Mouse (Mus musculus) heart, adult 11 months (tissue): ENCODE measurements around the gene Fgf13.

Experiments
- DNase-seq: peaks from one replicate; pipeline ENCODE4 v3.0.0; 2022

Gene Fgf13

DNA sequence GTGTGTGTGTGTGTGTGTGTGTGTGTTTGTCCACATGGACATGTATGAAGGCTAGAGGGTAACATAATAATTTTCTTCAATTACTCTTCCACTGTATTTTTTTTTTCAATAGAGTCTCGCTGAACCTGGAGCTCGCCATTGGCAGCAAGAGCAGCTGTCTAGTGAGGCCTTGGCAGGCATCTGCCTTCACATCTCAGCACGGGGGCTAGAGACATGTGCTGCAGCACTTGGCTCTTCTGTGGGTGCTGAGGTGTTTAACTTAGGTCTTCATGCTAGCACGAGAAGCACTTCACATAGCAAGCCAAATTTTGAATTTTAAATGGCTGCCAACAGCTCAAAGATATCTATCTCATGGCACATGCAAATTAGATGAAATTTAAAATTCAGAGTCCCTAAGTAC is 380.9 kb downstream of the Fgf13 start:
- DNase-seq = no peak

DNA sequence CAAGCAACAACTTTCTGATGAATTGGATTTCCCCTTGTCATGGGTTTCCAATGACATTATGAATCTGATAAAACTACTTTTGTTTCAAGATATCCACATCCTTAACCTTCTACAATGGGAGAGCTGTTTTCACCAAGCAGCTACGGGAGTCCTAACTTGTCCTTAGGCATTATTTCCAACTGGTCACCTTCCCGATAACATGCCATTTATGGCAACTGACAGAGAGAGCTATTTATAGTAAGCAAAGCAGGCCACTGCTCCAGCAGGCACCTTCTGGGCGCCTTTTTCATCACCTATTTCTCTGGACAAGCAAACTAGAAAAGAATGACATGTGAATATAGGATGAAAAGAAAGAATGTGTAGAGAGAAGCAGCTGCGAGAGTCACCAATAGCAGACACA is 385.5 kb downstream of the Fgf13 start:
- DNase-seq = no peak

DNA sequence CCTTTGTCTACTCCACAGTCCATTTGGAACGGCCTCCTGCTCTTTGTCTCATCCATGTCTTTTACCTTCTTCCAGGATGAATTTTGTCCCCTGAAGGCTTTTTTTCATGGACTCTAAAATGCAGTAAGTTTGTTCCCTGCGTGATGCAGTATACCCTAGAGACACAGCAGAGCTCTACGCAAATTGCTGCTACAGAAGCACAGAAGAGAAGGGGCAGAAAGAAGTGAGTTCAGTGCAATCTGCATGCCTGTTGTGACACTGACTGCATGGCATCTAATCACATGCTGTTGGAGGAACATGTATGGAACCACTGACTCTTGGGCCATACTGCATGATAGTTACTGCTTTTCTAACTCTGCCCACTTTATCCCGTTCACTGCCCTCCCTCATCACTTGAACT is 388.2 kb downstream of the Fgf13 start:
- DNase-seq = no peak

DNA sequence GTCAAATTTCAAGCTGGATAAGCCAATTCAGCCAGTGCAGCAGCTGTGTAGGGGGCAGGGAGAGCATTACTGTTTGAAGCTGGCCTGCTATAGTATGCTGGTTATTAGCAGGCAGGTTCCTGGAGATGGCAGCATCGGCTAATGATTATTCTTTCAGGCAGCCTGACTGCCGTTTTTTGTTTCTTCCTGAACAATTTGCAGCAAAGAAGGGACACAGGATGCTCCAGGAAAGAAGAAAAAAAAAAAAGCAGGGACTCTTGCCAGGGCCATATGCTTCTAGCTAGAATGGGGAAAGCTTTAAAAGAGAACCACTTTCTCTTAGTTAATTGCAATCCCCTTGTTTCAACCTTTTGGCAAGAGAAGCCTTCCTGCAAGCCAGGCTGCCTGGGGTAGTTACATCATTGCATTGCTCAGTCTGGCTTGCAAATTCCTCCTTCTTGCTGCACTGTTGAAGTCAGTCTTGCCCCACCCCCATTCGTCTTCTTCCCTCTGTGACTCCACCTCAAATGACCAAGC is 388.7 kb downstream of the Fgf13 start:
- DNase-seq = peak; percentile 87

DNA sequence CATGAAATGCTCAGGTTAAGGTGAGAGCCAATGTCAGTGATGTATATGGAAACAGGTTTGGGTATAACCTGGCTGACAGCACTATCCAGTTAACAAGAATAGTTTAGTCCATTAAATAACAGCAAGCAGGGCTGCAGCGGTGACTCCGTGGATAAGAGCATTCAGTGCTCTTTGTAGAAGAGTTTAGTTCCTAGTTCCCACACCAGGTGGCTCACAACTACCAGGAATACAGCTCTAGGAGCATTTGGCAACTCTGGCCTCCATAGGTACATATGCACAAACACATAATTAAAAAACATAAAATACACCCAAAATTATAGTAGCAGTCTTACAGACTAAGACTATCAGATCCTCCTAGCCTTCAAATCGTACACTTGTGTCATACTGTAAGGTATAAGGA is 390.2 kb downstream of the Fgf13 start:
- DNase-seq = no peak

DNA sequence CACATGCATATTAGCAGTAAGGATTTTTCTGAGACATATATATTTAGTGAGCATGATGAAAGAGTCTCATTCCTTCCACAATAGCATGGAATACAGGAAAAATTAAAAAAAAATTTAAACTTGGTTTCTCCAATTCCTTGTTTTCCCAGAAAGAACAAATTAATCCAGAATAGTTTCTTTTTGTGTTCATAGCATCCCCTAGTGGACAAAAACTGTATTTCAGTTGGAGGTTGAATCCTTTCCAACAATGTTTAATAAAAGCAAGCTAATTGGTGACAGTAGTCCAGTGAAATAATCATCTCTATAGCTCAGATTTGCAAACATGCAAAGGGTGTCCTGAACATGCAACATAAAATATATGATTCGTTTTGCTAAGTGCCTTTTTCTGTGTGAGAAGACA is 395.7 kb downstream of the Fgf13 start:
- DNase-seq = no peak

DNA sequence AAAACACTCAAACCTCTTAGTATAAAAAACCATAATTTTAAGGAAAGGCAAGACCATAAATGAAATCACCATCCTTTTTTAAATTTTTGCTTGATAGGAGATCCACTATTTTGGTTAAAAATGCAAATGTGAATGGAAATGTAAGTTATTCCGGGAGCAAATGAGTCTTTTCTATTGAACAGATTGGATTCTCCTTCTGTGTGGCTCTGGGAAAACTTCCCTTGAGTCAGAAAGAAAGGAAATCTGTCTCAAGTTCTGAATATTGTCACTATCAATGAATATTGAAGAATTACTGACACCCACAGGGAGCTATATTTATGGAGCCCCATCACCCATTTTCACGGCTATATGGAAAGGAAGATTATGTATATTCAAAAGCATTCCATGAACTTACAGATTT is 401.1 kb downstream of the Fgf13 start:
- no peak for DNase-seq

DNA sequence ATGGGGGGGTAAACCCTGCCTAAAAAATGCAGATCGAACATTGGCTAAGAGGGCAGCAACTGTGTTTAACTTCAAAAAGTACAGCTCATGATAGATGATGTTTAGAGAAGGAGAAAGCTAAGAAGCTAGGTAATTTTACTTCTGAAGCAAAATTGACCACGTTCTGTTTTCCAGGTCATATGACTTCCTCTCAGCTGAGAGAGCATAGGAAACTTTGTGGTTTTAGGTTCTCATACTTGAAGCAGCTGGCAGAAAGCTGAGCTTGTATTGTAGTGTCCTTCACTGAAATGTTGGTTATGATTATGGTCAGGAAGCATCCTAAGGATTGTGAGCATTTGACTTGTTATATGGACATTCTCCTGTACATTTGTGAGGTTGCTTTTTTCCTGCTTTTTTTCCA is 425.9 kb downstream of the Fgf13 start:
- DNase-seq = no peak

DNA sequence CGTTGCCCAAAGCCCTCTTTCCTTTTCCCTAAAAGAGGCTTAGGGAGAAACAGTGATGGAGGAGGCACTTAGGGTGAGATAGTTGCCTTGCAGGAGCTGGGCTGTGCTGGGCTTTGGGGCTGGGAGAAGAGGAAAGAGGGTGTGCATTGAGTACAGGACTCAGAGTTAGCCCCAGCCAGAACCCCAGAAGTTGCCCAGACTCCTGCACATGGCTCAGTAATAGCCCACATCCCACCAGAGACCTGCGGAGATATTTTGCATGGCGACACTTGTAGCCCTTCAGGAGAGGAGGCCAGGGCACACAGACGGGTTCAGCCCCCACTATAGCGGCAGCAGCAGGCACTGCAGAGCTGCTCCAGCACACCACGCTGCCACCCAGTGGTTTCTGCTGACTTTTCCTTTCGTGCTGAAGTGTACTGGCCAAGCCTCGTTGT is 432.9 kb downstream of the Fgf13 start:
- DNase-seq = peak; percentile 68

DNA sequence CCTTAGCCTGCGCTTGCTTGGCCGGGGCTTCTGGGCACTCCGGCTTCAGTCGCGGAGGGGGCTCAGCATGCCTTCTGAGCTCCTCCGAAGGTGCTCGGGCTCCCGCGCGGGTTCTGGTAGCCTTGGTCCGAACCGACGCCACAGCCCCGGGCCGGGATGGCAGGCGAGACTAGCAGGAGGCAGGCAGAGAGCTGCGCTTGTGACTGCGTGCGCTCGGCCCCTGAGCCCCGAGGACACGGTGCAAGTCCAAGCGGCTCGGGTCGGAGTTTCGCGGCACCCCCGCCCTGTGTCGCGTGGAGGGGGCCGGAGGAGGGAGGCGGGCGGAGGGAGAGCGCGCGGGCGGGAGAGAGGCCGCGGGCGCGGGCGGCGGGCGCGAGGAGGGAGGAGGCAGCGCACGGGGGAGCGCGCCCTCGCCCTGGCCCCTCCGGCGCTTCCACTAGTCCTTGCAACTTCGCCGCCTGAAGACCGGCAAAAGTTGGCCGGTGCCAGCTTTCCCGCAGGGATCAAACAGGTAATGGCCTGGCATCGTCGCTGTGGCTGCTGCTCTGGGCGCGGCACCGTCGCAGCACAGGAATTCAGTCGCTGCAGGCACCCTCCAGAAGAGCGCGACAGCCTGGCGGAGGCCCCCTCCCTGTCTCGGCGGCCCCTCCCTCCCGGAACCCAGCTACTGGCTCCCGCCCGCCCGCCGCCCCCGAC is 433.6 kb downstream of the Fgf13 start:
- peak; percentile 80 for DNase-seq

DNA sequence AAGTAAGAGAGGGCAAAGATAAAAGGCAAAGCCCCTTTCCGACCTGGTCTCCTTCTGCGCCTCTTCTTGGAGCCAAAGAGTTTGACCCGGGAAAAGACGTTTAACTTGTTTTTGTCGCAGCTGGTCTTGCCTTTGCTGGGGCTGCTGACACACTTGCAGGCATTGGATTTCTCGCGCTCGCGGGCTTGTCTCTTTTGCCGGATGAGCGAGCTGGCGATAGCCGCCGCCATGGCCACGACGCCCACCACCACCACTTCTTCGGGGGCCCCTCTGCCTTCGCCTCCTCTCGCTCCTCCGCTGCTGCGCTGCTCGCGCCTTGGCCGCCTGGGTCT is 434.1 kb downstream of the Fgf13 start:
- DNase-seq = no peak

DNA sequence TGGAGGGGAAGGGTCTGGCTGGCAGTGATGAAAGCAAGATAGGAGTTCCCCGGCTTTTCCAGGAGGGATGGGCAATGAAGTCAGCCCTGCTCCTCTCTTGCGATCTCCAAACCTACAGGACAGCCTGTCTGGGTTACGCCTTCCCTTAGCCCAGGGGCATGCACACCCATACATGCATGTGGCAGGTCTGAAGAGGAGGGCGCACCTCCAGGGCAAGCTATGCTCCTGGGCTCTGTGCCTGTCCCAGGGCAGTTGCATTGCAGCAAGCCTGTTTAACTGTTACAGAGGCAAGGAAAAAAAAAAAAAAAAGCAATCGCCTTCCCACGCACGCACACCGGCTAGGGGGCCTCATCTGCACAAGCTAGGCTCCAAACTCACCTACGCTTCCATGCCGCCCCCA is 434.5 kb downstream of the Fgf13 start:
- DNase-seq = peak; percentile 81

DNA sequence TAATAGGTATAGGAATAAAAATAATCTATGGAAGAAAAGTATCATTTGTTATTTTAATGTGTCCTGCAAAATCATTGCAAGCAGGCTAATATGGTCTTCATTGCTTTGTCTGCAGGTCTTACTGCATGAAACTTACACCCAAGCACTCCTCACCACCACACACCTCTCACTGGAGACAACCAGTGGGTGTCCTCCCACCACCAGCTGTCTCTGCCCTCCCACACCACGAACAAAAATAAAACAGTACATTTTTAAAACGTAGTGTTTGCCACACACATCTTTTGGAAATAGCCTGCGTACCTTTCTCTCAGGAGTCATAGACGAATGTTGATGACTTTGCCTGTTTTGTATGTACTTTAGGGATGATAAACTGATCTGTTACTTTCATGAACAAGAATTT is 441.2 kb downstream of the Fgf13 start:
- no peak for DNase-seq

DNA sequence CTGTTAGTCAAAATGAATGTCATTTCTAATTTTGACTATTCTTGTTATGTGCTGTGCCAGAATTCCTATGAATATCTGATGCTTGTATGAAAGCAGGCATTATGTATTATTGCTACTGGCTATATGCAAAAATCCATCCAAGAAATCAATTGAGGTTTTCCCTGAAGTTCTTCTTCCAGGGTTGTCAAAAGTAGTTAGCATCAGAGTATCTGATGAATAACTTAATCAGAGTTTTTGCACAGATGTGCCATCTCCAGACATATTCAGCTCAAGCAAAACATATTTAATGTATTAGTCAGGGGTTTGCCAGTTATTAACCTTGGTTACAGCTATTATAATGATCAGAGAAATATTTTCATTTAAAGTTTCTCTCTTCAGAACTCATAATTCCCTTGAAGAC is 454.7 kb downstream of the Fgf13 start:
- no peak for DNase-seq

DNA sequence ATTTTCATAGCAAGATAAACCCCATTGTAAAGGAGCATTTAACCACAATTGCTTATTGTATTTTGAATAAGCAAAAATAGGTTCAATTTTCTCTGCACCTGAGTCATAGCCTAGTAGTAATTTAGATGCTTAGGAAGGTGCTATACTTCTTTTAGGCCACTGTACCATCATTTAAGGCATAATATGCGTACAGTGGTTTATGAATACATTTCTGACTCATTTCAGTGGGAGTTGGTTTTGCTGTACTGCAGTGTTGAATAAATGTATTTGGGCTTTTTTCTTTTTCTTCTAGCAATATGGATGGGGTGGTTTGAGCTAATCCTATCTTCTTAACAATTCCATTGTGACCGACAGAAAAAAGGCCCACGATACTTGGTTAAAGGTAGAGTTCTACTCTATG is 481.9 kb downstream of the Fgf13 start:
- no peak for DNase-seq

DNA sequence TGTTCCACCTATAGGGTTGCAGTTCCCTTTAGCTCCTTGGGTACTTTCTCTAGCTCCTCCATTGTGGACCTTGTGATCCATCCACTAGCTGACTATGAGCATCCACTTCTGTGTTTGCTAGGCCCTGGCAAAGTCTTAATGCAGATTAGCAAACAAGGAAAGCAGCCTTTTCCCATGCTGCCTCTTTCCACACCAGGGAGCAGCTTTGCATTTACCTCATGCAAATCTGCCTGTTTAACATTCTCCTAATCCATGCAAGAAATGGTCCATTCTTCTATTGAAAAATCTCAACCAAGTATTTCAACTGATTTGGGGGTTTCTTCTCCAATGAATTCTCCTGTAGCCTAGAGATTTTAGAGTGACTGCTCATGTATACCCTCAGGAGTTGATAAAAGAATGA is 487.4 kb downstream of the Fgf13 start:
- DNase-seq = no peak

DNA sequence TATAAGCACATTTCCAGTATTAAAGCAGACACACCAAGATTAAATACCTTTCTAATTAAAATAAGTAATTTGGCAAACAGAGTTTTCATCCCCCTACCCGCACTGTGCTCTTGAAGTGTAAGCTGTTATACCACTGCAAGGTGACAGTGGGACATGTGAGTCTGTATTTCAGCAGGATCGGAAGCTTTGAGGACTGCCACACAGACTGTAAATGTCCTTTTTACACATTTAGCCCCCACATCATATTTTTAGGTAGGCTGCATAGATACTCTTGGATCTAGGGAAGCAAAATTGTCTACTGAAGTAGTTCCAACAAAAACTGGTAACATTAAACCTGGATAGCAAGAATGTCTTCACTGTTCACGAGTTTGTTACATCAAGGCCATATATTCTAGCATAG is 495.8 kb downstream of the Fgf13 start:
- DNase-seq = no peak

DNA sequence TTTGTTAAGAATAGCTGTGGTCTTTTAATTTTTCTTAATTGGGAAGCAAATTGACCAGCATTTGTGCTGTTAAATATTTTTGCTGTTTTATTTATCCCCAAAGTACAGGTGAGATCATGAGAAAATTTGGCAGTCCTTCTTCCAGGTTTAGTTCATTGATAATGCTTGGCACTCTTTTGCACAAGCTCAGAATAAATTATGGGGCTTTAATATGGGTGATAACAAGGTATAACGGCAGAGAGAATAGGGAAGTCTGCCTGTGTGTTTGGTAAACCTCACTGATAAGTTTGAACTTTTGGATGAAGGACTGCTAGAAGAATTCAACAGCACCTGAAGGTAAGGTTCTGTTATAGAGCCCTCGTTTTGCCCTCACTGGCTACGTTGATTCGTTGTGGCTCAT is 504.7 kb downstream of the Fgf13 start:
- no peak for DNase-seq

DNA sequence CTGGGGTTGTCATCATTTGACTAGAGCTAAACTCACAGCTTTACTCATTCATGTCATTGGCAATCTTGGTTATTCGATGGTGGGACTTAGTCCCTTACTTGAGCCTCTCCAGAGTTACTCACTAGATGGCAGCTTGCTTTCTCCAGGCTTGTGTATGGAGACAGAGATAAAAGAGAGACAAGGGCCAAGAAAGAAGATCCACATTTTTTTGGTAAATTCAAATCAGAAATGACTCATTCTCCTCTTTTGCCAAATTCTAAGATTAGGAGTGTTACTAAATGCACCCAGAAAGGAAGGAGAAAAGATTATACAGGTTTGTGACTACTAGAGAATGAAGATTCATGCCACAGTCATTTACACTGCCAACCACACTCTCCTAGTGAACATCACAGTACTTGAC is 532.9 kb downstream of the Fgf13 start:
- DNase-seq = no peak
